Mouse (Mus musculus) G1E (cell line): ENCODE data around the gene Magoh. TPM values are rescaled to one million over a fixed set of nuclear protein-coding genes. Genes with fewer than 3 reads are reported as not detected.

Source experiments
- ATAC-seq: 2 replicates; pipeline ENCODE4 v1.8.0; 2016; ENCODE audit warnings: mild to moderate bottlenecking; ENCODE audit not compliant: insufficient number of reproducible peaks, poor library complexity, low FRiP score, severe bottlenecking; ENCODE audit errors: extremely low read depth
- DNase-seq: peaks from one replicate; pipeline ENCODE4 v3.0.0; 2012; ENCODE audit warnings: low spot score
- H3K27me3 ChIP-seq: 2 replicates; pipeline ENCODE4 v1.6.1; 2012; ENCODE audit warnings: mild to moderate bottlenecking, low read length, inconsistent platforms; ENCODE audit not compliant: insufficient read depth
- H3K36me3 ChIP-seq: replicated peaks from 2 replicates; pipeline ENCODE3; 2012; ENCODE audit warnings: mild to moderate bottlenecking, inconsistent platforms
- H3K4me1 ChIP-seq: 2 replicates; pipeline ENCODE4 v1.6.1; 2012; ENCODE audit warnings: low read depth, low read length, inconsistent platforms, mixed read lengths; ENCODE audit not compliant: insufficient read depth
- H3K4me3 ChIP-seq: 2 replicates; pipeline ENCODE4 v1.5.1; 2012; ENCODE audit warnings: low read depth, mild to moderate bottlenecking, inconsistent platforms, low read length, moderate library complexity, mixed read lengths
- H3K9me3 ChIP-seq: replicated peaks from 2 replicates; pipeline ENCODE4 v1.6.1; 2012; ENCODE audit warnings: inconsistent platforms
- CTCF ChIP-seq: IDR thresholded peaks from 2 replicates; pipeline ENCODE4 v1.5.1; 2012; ENCODE audit warnings: low read depth, low read length, inconsistent platforms, mixed read lengths
- GATA1 ChIP-seq: IDR thresholded peaks from 2 replicates; pipeline ENCODE4 v1.6.1; 2012; ENCODE audit warnings: borderline replicate concordance, low read length, inconsistent platforms, mixed read lengths
- GATA2 ChIP-seq: IDR thresholded peaks from 2 replicates; pipeline ENCODE4 v1.6.1; 2012; ENCODE audit warnings: low read depth, low read length, inconsistent platforms, borderline replicate concordance
- POLR2AphosphoS5 ChIP-seq: IDR thresholded peaks from 2 replicates; pipeline ENCODE4 v1.6.1; 2012; ENCODE audit warnings: low read depth, low read length, inconsistent platforms; ENCODE audit not compliant: insufficient replicate concordance
- TAL1 ChIP-seq: conservative IDR thresholded peaks from 2 replicates; pipeline ENCODE4 v1.6.1; 2012; ENCODE audit warnings: low read depth, low read length, inconsistent platforms, mixed read lengths
- polyA plus RNA-seq: library from polyadenylated mRNA; stranded (reverse); fragments of >175 nt; gene quantifications from 2 replicates; pipeline ENCODE4 v1.2.3, GENCODE M21; 2012
- total RNA-seq, 2 experiments: library from RNA; stranded (forward) in 1 of 2; stranded (reverse) in 1 of 2; fragments of 200-1000 nt in 1 of 2; fragments of >200 nt in 1 of 2; fragmentation: Nextera tagmentation in 1 of 2; gene quantifications; 2 replicates each; pipeline ENCODE4 v1.2.3; 2014 to 2017

Gene Magoh
- total and polyA plus RNA-seq, 3 experiments = 6.4 to 372 (median 149) TPM

GRCm38 (mm10) chr4:107881631-107882030, 2.1 kb downstream of the Magoh start:
- peaks cover 58% of the 10 kb centered on the region for H3K36me3 ChIP-seq
- H3K4me3 ChIP-seq = no peak overlapping the region
- DNase-seq (no peak), ATAC-seq (no peak)
- no peaks in the 10 kb centered on the region for H3K9me3 ChIP-seq
- TF ChIP-seq CTCF (no peak), POLR2AphosphoS5 (no peak), GATA2 (no peak), GATA1 (no peak), TAL1 (no peak)
- H3K27me3 ChIP-seq = no peaks in the 10 kb centered on the region
- H3K4me1 ChIP-seq = peaks cover 22% of the 10 kb centered on the region

GRCm38 (mm10) chr4:107886371-107886770, 6.8 kb downstream of the Magoh start:
- Histone ChIP-seq H3K27me3 (no peaks in the 10 kb centered on the region), H3K36me3 (peaks cover 76% of the 10 kb centered on the region), H3K9me3 (no peaks in the 10 kb centered on the region), H3K4me1 (peaks cover 31% of the 10 kb centered on the region), H3K4me3 (no peak overlapping the region)
- ATAC-seq = no peak
- no peak for DNase-seq
- TF ChIP-seq POLR2AphosphoS5 (no peak), CTCF (no peak), GATA2 (no peak), TAL1 (no peak), GATA1 (no peak)

GRCm38 (mm10) chr4:107889385-107889730, 9.8 kb downstream of the Magoh start:
- peaks cover 76% of the 10 kb centered on the region for H3K36me3 ChIP-seq
- ATAC-seq (no peak), DNase-seq (no peak)
- TF ChIP-seq POLR2AphosphoS5 (no peak), CTCF (no peak)
- H3K9me3 ChIP-seq = no peaks in the 10 kb centered on the region
- peaks cover 29% of the 10 kb centered on the region for H3K4me1 ChIP-seq
- H3K4me3 ChIP-seq = peak overlapping the region; percentile 76
- no peaks in the 10 kb centered on the region for H3K27me3 ChIP-seq

GRCm38 (mm10) chr4:107889731-107890432, 10.3 kb downstream of the Magoh start, which contains the start of gene 0610037L13Rik:
Gene 0610037L13Rik, plus strand, starts transcription at chr4:107889813.
- no peaks in the 10 kb centered on the region for H3K27me3 ChIP-seq
- ATAC-seq (peak; percentile 97), DNase-seq (peak; percentile 96)
- peaks cover 76% of the 10 kb centered on the region for H3K36me3 ChIP-seq
- TF ChIP-seq CTCF (no peak), TAL1 (no peak), GATA2 (no peak), GATA1 (no peak), POLR2AphosphoS5 (no peak; the same call in 1 of the 2 replicates)
- H3K4me1 ChIP-seq = peaks cover 31% of the 10 kb centered on the region
- no peaks in the 10 kb centered on the region for H3K9me3 ChIP-seq
- H3K4me3 ChIP-seq = peak within 1 kb of the TSS; percentile 76

- TF ChIP-seq TAL1 = no peak
- TF ChIP-seq POLR2AphosphoS5 = no peak
- TF ChIP-seq GATA1 = no peak
- no peak for TF ChIP-seq GATA2
- no peak for TF ChIP-seq CTCF
- ATAC-seq (no peak), DNase-seq (no peak)
- Histone ChIP-seq H3K4me3 (no peak overlapping the region), H3K27me3 (no peaks in the 10 kb centered on the region), H3K36me3 (peaks cover 78% of the 10 kb centered on the region), H3K9me3 (no peaks in the 10 kb centered on the region), H3K4me1 (peaks cover 31% of the 10 kb centered on the region)
Observed at GRCm38 (mm10) chr4:107892663-107893062, 13.1 kb downstream of the Magoh start.

- Histone ChIP-seq H3K36me3 (peaks cover 85% of the 10 kb centered on the region), H3K9me3 (no peaks in the 10 kb centered on the region)
- no peak for ATAC-seq
Observed at GRCm38 (mm10) chr4:107899211-107899927, 19.8 kb downstream of the Magoh start.

More at GRCm38 (mm10) chr4:107899211-107899927, 19.8 kb downstream of the Magoh start:
- Histone ChIP-seq H3K27me3 (no peaks in the 10 kb centered on the region), H3K4me3 (no peak overlapping the region), H3K4me1 (peaks cover 1% of the 10 kb centered on the region; the same call in 1 of the 2 replicates)
- no peak for DNase-seq
- TF ChIP-seq CTCF (no peak), GATA2 (no peak), GATA1 (no peak)
